Mouse (Mus musculus) MEL (cell line): ENCODE measurements around the gene Cdc42ep5.

Source experiments
- MAFK ChIP-seq: IDR thresholded peaks from 2 replicates; pipeline ENCODE4 v1.6.1; 2011; ENCODE audit warnings: low read depth, mild to moderate bottlenecking, low read length, improper control_type of control experiment, borderline replicate concordance
- POLR2A ChIP-seq, 2 experiments: IDR thresholded peaks; 2 replicates each; pipeline ENCODE4 v1.6.1; 2011 to 2012; ENCODE audit warnings: low read length in 2 of 2, mild to moderate bottlenecking in 2 of 2, control low read depth in 1 of 2, improper control_type of control experiment in 1 of 2, low read depth in 1 of 2, moderate library complexity in 1 of 2; ENCODE audit not compliant: control insufficient read depth in 1 of 2, insufficient read depth in 1 of 2, poor library complexity in 1 of 2

GRCm38 (mm10) chr7:4119976-4120921, 44.4 kb downstream of the Cdc42ep5 start:
- no peak for TF ChIP-seq POLR2A (IDR thresholded peaks at IDR 0.05; ENCODE audit: control insufficient read depth in 1 of 2, insufficient read depth in 1 of 2, low read depth in 1 of 2, low read length in 2 of 2, poor library complexity in 1 of 2)
- no peak for TF ChIP-seq MAFK
